Mouse (Mus musculus) brain, embryonic 18.5 days (tissue): ENCODE measurements around the gene Gm11237.
"Not testable (repeated sequence)": the region's sequence is repeated elsewhere in the genome, so short reads cannot be mapped to it uniquely, and the experiment has no call there.

Experiments
- DNase-seq: peaks from one replicate; pipeline ENCODE4 v3.0.0-alpha.2; 2012; ENCODE audit warnings: low read depth, low spot score

The Gm11237 gene

DNA sequence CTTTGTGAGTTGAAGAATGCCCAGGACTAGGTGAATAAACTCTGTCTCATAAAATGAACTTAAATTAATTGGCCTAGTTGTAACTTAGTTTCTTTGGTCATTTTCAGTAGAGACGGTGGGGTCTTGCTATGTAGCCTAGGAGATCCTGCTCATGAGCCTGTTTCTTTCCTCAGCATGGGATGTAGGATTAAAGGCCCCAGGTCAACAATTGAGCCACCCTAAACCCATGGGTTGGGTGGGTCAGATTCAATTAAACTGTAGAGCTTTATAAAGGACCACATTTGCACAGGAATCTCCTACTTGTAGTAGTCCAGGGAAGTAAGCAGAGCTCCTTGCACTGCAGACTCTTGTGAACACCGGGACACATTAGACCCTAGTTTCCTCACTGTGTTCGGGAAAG is at the start of gene Gm11237:
Gm11237 (plus strand) TSS at position 301 of the 400 bp plus-strand sequence.
- not testable (repeated sequence) for DNase-seq

DNA sequence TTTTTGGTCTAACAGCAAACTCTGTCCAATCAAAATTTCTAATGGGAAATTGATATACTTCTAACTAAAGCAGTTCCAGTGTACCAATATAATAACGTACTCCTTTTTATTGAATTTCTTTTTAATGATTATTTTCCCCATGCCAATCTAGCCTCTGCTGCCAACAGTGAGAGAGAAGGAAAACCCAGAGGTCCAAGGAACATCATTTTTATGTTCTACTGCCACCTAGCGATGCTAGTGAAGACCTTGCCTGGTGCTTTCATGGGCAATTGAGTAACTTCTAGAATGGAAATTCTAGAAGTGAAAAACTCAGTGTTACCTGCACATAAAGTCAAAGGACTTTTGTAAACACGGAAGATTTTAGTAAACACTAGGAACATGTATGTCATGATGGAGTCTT is 23.5 kb upstream of the Gm11237 start:
- DNase-seq, result peak; percentile 63

DNA sequence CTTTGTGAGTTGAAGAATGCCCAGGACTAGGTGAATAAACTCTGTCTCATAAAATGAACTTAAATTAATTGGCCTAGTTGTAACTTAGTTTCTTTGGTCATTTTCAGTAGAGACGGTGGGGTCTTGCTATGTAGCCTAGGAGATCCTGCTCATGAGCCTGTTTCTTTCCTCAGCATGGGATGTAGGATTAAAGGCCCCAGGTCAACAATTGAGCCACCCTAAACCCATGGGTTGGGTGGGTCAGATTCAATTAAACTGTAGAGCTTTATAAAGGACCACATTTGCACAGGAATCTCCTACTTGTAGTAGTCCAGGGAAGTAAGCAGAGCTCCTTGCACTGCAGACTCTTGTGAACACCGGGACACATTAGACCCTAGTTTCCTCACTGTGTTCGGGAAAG is 15.2 kb upstream of the Gm11237 start, which contains the start of gene Gm11238:
Gm11238 (plus strand) TSS at position 301 of the 400 bp plus-strand sequence.
- DNase-seq, result not testable (repeated sequence)

DNA sequence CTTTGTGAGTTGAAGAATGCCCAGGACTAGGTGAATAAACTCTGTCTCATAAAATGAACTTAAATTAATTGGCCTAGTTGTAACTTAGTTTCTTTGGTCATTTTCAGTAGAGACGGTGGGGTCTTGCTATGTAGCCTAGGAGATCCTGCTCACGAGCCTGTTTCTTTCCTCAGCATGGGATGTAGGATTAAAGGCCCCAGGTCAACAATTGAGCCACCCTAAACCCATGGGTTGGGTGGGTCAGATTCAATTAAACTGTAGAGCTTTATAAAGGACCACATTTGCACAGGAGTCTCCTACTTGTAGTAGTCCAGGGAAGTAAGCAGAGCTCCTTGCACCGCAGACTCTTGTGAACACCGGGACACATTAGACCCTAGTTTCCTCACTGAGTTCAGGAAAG is 15.0 kb downstream of the Gm11237 start, which contains the start of gene Gm11236:
Gm11236 (plus strand) TSS at position 301 of the 400 bp plus-strand sequence.
- DNase-seq, result not testable (repeated sequence)

DNA sequence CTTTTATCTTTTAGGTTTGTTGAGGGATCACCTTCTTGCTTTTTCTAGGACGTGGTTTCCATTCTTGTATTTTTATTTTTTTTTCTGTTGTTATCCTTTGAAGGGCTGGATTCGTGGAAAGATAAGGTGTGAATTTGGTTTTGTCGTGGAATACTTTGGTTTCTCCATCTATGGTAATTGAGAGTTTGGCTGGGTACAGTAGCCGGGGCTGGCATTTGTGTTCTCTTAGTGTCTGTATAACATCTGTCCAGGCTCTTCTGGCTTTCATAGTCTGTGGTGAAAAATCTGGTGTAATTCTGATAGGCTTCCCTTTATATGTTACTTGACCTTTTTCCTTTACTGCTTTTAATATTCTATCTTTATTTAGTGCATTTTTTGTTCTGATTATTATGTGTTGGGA is 39.1 kb downstream of the Gm11237 start:
- not testable (repeated sequence) for DNase-seq

DNA sequence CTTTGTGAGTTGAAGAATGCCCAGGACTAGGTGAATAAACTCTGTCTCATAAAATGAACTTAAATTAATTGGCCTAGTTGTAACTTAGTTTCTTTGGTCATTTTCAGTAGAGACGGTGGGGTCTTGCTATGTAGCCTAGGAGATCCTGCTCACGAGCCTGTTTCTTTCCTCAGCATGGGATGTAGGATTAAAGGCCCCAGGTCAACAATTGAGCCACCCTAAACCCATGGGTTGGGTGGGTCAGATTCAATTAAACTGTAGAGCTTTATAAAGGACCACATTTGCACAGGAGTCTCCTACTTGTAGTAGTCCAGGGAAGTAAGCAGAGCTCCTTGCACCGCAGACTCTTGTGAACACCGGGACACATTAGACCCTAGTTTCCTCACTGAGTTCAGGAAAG is 45.3 kb downstream of the Gm11237 start, which contains the start of gene Gm11239:
Gm11239 (plus strand) TSS at position 301 of the 400 bp plus-strand sequence.
- not testable (repeated sequence) for DNase-seq
